Mouse (Mus musculus): Measurements from ENCODE around the gene Ppp1r27.

GRCm38 (mm10) chr11:120572417-120572751 lies 21.5 kb upstream of the Ppp1r27 start:
- TF ChIP-seq POLR2A (IDR thresholded peaks at IDR 0.05; ENCODE audit: borderline replicate concordance, insufficient read depth, low read length) (no peak), CTCF (IDR thresholded peaks at IDR 0.05; ENCODE audit: borderline replicate concordance, insufficient read depth, low read depth, low read length) (no peak)
